Mouse (Mus musculus) intestine, embryonic 16.5 days (tissue): ENCODE data around the gene Olfr747. TPM values are rescaled to one million over a fixed set of nuclear protein-coding genes. Genes with fewer than 3 reads are reported as not detected.

Experiments used
- polyA plus RNA-seq: library from polyadenylated mRNA; unstranded; fragments of >200 nt; fragmentation: Nextera tagmentation; extraction: Ambion mirVana; gene quantifications from 2 replicates; pipeline ENCODE4 v1.2.1, GENCODE M21; 2015

The Olfr747 gene
- polyA plus RNA-seq, 1 experiment from 2014 or later = not detected

Other genes with a start within 250 kb of the Olfr747 start
- gene Olfr740, start 247.7 kb downstream of the Olfr747 start, polyA plus RNA-seq = not detected in 2 replicates
- not detected in 2 replicates for gene Olfr741, start 220.5 kb downstream of the Olfr747 start, polyA plus RNA-seq
- not detected in 2 replicates for gene Olfr742, start 189.6 kb downstream of the Olfr747 start, polyA plus RNA-seq
- gene Olfr743, start 171.4 kb downstream of the Olfr747 start, polyA plus RNA-seq = not detected in 2 replicates
- not detected in 2 replicates for gene Olfr744, start 78.3 kb downstream of the Olfr747 start, polyA plus RNA-seq
- not detected in 2 replicates for gene Olfr745, start 53.8 kb downstream of the Olfr747 start, polyA plus RNA-seq
- gene Olfr746, start 46.1 kb downstream of the Olfr747 start, polyA plus RNA-seq = not detected in 2 replicates
- not detected in 2 replicates for gene Olfr748, start 14.2 kb upstream of the Olfr747 start, polyA plus RNA-seq
- gene Olfr749, start 51.9 kb upstream of the Olfr747 start, polyA plus RNA-seq = not detected in 2 replicates
- 52.6 and 60.4 TPM in 2 replicates for gene Ttc5, start 92.3 kb upstream of the Olfr747 start, polyA plus RNA-seq
- not detected in 2 replicates for gene Ccnb1ip1, start 114.5 kb upstream of the Olfr747 start, polyA plus RNA-seq
- 56.4 and 60.6 TPM in 2 replicates for gene Parp2, start 114.6 kb upstream of the Olfr747 start, polyA plus RNA-seq
- 12.6 and 16.0 TPM in 2 replicates for gene Tep1, start 177.4 kb upstream of the Olfr747 start, polyA plus RNA-seq
- 0.21 and 0.23 TPM in 2 replicates for gene Klhl33, start 204.3 kb upstream of the Olfr747 start, polyA plus RNA-seq
- gene Osgep, start 231.7 kb upstream of the Olfr747 start, polyA plus RNA-seq = 131 and 133 TPM in 2 replicates
- gene Apex1, start 231.8 kb upstream of the Olfr747 start, polyA plus RNA-seq = 208 and 232 TPM in 2 replicates
- gene Pip4p1, start 237.7 kb upstream of the Olfr747 start, polyA plus RNA-seq = 58.0 and 67.0 TPM in 2 replicates
- gene Pnp, start 237.9 kb upstream of the Olfr747 start, polyA plus RNA-seq = 111 and 116 TPM in 2 replicates